Mouse (Mus musculus) erythroblast, adult 5-6 weeks (primary cell): ENCODE data around the gene Clec4a2. TPM values are rescaled to one million over a fixed set of nuclear protein-coding genes. Genes with fewer than 3 reads are reported as not detected.
"Not testable (repeated sequence)": the region's sequence is repeated elsewhere in the genome, so short reads cannot be mapped to it uniquely, and the experiment has no call there.

Source experiments
- ATAC-seq: replicated peaks from 2 replicates; pipeline ENCODE4 v1.8.0; 2016; ENCODE audit warnings: moderate number of reproducible peaks, mild to moderate bottlenecking, moderate TSS enrichment, inconsistent platforms; ENCODE audit not compliant: poor library complexity, low FRiP score, severe bottlenecking
- total RNA-seq, 2 experiments: library from RNA; stranded (forward) in 1 of 2; stranded (reverse) in 1 of 2; fragments of 150-400 nt in 1 of 2; fragments of 200-764, 138-1000 nt in 1 of 2; gene quantifications; 2 replicates each; pipeline versions ENCODE4 v1.2.3 to v1.2.4; 2015 to 2017; ENCODE audit warnings: low replicate concordance in 2 of 2

Gene Clec4a2
- total RNA-seq (2015; ENCODE audit: low replicate concordance) = 50.2 and 99.0 TPM in 2 replicates
- 21.6 and 51.3 TPM in 2 replicates for total RNA-seq (2017; ENCODE audit: low replicate concordance)

DNA sequence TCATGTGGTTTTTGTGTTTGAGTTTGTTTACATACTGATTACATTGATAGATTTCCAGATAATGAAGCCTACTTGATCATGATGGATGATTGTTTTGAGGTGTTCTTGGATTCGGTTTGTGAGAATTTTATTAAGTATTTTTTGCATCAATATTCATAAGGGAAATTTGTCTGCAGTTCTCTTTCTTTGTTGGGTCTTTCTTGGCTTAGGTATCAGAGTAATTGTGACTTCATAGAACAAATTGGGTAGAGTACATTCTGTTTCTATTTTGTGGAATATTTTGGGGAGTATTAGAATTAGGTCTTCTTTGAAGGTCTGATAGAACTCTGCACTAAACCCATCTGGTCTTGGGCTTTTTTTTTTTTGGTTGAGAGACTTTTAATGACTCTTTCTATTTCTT lies at the start of gene Clec4a2:
TSS of gene Clec4a2 (plus strand) at position 301 of the 400 bp plus-strand sequence.
- not testable (repeated sequence) for ATAC-seq

DNA sequence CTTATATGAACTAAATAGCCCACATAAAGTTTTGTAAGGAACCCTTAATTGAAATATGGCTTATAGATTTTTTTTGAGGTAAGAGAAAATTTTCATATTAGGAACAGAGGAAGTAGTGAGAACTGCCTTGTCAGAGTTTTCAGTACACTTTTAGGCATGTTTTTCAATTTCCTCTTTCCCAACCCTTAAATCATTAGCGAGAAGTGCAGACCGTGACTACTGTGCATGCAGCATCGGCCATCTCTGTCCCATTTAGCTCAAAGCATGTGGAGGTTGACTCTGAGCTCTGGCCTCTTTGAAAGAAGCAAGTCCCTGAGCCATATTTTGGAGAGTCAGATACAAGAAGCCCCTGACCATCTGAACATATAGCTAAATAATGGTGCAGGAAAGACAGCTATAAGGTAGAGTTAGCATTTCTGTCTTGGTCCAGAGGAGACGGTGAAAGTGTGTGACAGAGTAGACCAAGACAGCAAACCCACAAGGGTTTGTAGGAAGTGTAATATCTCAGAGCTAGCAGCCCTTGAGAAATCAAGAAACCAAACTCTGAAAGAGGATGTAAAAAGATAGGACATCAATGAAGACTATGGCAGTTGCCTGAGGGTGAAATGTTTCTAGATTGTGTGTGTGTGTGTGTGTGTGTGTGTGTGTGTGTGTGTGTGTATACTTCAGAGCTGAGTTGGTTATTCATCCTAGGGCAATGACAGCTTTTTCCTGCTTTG lies 10.9 kb upstream of the Clec4a2 start:
- no peak for ATAC-seq

DNA sequence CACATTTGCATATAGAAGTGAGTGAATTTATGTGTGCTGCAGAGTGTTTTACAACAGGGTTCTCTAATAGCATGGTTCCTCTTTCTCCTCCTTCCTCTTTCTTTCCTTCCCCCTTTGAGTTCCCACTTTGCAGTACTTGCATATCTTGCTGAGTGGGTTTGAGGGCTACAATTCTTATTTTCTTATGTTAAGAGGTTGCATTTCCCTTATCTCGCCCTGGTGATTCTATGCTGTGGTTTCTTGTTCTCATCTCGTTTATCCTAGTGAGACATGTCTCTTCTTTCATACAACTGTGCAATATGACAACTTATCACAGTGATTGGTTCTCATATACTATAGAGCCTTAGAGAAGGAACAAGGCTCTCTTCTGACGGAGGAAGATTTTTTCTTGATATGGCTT lies 17.0 kb downstream of the Clec4a2 start:
- ATAC-seq = no peak

DNA sequence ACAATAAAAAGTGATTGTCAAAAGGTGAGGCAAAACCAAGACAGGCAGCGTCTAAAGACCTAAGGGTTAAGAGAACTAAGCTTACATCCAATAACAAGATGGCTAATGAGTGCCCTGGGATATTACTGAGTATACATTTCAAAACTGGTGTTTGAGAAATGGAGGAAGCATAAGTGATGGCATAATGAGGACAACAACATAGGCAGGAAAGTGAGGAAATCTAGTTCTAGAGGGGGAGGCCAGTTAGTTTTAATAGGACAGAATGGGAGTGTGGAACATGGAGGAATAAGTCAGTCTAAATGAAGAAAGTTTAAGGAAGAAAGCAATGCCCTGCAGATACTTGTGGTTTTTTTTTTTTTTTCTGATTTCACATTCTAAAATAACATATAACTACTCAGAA lies 20.9 kb downstream of the Clec4a2 start:
- ATAC-seq = no peak

DNA sequence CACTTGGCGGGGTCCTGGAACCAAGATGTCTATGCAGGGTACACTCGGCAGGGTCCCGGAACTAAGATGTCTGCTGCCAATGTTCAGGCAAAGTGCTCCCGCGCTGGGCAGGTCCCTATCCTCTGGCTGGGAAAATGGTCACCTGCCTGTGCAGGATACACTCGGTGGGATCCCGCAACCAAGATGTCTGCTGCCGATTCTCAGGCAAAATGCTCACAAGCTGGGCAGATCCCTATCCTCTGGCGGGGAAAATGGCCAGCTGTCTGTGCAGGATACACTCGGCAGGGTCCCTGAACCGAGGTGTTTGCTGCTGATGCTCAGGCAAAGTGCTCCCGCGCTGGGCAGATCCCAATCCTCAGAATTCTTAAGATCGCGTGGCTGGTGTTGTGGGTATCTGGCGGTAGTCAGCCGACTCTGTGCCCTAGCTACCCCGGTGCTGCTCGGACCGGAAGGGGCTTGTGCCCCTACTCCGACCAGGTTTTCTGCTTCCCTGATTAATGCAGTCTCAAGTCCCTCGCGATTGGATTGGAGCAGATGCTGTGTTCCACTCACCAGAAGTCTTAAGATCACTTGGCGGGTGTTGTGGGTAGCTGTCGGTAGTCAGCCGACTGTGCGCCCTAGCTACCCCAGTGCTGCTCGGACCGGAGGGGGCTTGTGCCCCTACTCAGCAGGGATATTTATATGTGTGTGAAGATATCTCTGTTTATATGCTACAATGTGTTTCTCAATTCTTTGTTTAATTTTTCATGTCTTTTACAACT lies 31.7 kb downstream of the Clec4a2 start:
- ATAC-seq = not testable (repeated sequence)

DNA sequence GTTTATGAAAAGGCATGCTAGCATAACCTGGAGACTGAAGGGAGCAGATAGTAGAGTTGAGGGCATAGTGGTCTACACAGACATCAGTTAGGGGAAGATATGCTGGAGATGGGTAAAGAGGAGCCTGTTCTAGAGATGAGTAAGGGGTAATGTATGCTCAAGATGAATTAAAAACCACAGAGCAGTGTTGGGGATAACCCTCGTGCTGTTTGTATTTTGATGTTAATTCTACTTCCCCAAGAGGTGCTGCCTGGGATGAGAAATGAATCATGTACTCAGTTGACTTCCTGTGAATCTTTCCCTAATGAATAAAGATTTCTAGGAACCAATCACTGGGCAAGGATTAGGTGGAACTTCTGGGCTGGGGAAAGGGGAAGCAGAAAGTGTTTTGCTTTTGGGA lies 63.9 kb downstream of the Clec4a2 start:
- ATAC-seq = no peak

DNA sequence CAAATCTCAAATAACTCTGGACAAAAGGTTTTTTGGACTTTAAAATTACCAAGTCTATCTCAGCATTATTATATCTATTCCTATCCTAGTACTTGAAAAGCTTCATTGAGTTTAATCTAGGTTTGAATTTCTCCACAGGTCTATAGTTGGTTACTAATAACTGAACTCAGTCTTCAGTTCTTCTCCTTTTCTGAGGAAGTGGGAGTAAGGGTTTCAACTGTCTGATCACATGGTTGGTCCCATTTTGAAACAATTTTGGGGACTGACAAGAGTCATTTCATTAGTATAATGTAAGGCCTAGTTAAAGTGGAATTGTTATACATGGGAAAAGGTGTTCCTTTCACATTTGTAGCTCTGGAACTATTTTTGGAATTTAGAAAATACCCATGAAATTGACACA lies 64.8 kb downstream of the Clec4a2 start:
- no peak for ATAC-seq

DNA sequence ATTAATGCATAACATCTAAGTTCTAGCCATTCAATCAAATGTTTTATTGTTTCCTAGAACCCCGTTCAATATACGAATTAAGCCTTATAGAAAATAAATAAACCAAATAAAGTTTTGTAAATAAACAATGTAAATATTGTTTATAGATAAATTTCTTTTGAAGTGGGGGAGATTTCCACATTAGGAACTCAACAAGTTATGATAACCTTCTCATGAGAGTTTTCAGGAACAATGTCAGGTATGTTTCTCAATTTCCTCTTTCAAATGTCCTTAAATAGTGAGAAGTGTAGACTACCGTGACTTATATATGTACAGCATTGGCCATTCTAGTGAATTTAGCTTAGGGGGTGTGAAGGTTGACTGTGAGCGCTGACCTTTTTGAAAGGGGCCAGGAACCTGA lies 66.4 kb downstream of the Clec4a2 start, which contains the start of gene Clec4b2:
TSS of gene Clec4b2 (plus strand) at position 301 of the 400 bp plus-strand sequence.
- no peak for ATAC-seq

DNA sequence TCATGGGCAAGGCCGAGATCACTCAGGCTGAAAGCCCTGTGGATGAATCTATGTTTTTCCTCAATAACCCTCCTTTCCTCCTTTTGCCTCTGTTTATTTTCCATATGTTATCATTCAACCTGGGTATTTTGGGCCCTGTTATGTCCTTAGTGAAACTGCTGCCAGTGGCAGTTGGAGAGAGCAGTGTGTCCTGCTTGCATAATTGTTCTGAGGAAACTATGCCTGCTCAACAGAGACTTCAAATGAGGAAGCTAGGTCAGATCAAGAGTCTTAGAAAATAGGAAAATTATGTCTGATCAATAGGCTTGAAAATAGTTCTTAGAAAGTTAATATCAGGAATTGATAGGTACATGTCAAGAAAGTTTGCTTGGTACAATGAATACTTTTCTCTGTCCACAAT lies 69.3 kb downstream of the Clec4a2 start:
- ATAC-seq = no peak

DNA sequence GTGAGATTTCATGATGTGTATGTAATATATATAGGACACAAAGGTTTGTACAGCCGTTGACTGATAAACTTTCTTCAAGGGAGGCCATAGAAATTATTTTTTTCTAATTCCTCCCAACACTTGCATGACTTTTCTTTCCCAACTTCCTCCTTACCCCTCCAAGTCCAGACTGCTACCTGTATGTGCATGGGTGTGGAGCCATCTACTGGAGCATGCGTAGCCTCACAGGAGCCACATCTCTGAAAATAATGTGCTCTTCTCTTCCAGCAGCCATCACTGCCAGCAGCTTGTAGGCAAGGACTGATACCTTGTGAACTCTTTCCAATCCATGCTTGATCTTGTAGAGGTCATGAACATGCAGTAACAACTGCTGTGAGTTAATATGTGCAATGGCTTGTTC lies 78.6 kb downstream of the Clec4a2 start:
- ATAC-seq = not testable (repeated sequence)

Other genes with a start within 250 kb of the Clec4a2 start
- 6.9 and 15.0 TPM in 2 replicates for gene Necap1, start 232.0 kb upstream of the Clec4a2 start, total RNA-seq (2015; ENCODE audit: low replicate concordance)
- gene Necap1, start 232.0 kb upstream of the Clec4a2 start, total RNA-seq (2017; ENCODE audit: low replicate concordance) = 6.3 and 16.8 TPM in 2 replicates
- 35.1 and 68.6 TPM in 2 replicates for gene Clec4a1, start 184.6 kb upstream of the Clec4a2 start, total RNA-seq (2015; ENCODE audit: low replicate concordance)
- 7.2 and 10.0 TPM in 2 replicates for gene Clec4a1, start 184.6 kb upstream of the Clec4a2 start, total RNA-seq (2017; ENCODE audit: low replicate concordance)
- 25.0 and 26.8 TPM in 2 replicates for gene Clec4a3, start 153.9 kb upstream of the Clec4a2 start, total RNA-seq (2015; ENCODE audit: low replicate concordance)
- gene Clec4a3, start 153.9 kb upstream of the Clec4a2 start, total RNA-seq (2017; ENCODE audit: low replicate concordance) = 15.6 and 18.1 TPM in 2 replicates
- gene Clec4a4, start 116.1 kb upstream of the Clec4a2 start, total RNA-seq (2015; ENCODE audit: low replicate concordance) = not detected in 2 replicates
- not detected in 2 replicates for gene Clec4a4, start 116.1 kb upstream of the Clec4a2 start, total RNA-seq (2017; ENCODE audit: low replicate concordance)
- 4.8 TPM in 1 of 2 replicates, not detected in the other for gene Clec4b1, start 56.5 kb upstream of the Clec4a2 start, total RNA-seq (2015; ENCODE audit: low replicate concordance)
- 3.5 and 11.5 TPM in 2 replicates for gene Clec4b1, start 56.5 kb upstream of the Clec4a2 start, total RNA-seq (2017; ENCODE audit: low replicate concordance)
- 6.9 TPM in 1 of 2 replicates, not detected in the other for gene Clec4b2, start 66.5 kb downstream of the Clec4a2 start, total RNA-seq (2015; ENCODE audit: low replicate concordance)
- gene Clec4b2, start 66.5 kb downstream of the Clec4a2 start, total RNA-seq (2017; ENCODE audit: low replicate concordance) = 5.3 and 6.8 TPM in 2 replicates
- 2.9 TPM in 1 of 2 replicates, not detected in the other for gene Clec4n, start 123.4 kb downstream of the Clec4a2 start, total RNA-seq (2015; ENCODE audit: low replicate concordance)
- 4.5 TPM in 1 of 2 replicates, not detected in the other for gene Clec4n, start 123.4 kb downstream of the Clec4a2 start, total RNA-seq (2017; ENCODE audit: low replicate concordance)
- 1.9 and 8.8 TPM in 2 replicates for gene Clec4d, start 155.7 kb downstream of the Clec4a2 start, total RNA-seq (2015; ENCODE audit: low replicate concordance)
- gene Clec4d, start 155.7 kb downstream of the Clec4a2 start, total RNA-seq (2017; ENCODE audit: low replicate concordance) = 10.2 and 11.8 TPM in 2 replicates
- 7.3 and 9.0 TPM in 2 replicates for gene Clec4e, start 183.4 kb downstream of the Clec4a2 start, total RNA-seq (2015; ENCODE audit: low replicate concordance)
- 8.1 and 8.5 TPM in 2 replicates for gene Clec4e, start 183.4 kb downstream of the Clec4a2 start, total RNA-seq (2017; ENCODE audit: low replicate concordance)
- not detected in 2 replicates for gene Vmn2r19, start 201.9 kb downstream of the Clec4a2 start, total RNA-seq (2015; ENCODE audit: low replicate concordance)
- not detected in 2 replicates for gene Vmn2r19, start 201.9 kb downstream of the Clec4a2 start, total RNA-seq (2017; ENCODE audit: low replicate concordance)